Mouse (Mus musculus) intestine, embryonic 15.5 days (tissue): ENCODE data around the gene Ranbp1. TPM values are rescaled to one million over a fixed set of nuclear protein-coding genes. Genes with fewer than 3 reads are reported as not detected.
"Not testable (repeated sequence)": the region's sequence is repeated elsewhere in the genome, so short reads cannot be mapped to it uniquely, and the experiment has no call there.

Experiments
- ATAC-seq: fragments of 200-750 bp; cut with Nextera tagmentation; 2 replicates; pipeline ENCODE4 v1.8.0; 2017; ENCODE audit warnings: moderate TSS enrichment, moderate library complexity
- H3K27ac ChIP-seq: fragments of 300-500 bp; sonication (generic); 2 replicates; pipeline ENCODE4 v1.5.1; 2015; ENCODE audit warnings: mild to moderate bottlenecking, inconsistent platforms
- H3K27me3 ChIP-seq: fragments of 300-500 bp; sonication (generic); replicated peaks from 2 replicates; pipeline ENCODE4 v1.6.1; 2015; ENCODE audit warnings: inconsistent platforms
- H3K36me3 ChIP-seq: fragments of 300-500 bp; sonication (generic); 2 replicates; pipeline ENCODE4 v1.6.1; 2015; ENCODE audit warnings: inconsistent platforms
- H3K4me1 ChIP-seq: fragments of 300-500 bp; sonication (generic); replicated peaks from 2 replicates; pipeline ENCODE4 v1.6.1; 2015; ENCODE audit warnings: inconsistent platforms
- H3K4me2 ChIP-seq: fragments of 300-500 bp; sonication (generic); replicated peaks from 2 replicates; pipeline ENCODE4 v1.6.1; 2015; ENCODE audit warnings: mild to moderate bottlenecking, inconsistent platforms
- H3K4me3 ChIP-seq: fragments of 300-500 bp; sonication (generic); replicated peaks from 2 replicates; pipeline ENCODE4 v1.5.1; 2015; ENCODE audit warnings: inconsistent platforms
- H3K9ac ChIP-seq: fragments of 300-500 bp; sonication (generic); 2 replicates; pipeline ENCODE4 v1.6.1; 2015; ENCODE audit warnings: inconsistent platforms
- H3K9me3 ChIP-seq: fragments of 300-500 bp; sonication (generic); 2 replicates; pipeline ENCODE4 v1.6.1; 2016; ENCODE audit warnings: inconsistent platforms
- WGBS: fragments of 180-500 bp; shearing (Covaris S2); methylation state at CpG from one replicate; pipeline ENCODE4 v1.1.7; 2015; 5-methylcytosine and 5-hydroxymethylcytosine counted together
- polyA plus RNA-seq: library from polyadenylated mRNA; unstranded; fragments of >200 nt; fragmentation: Nextera tagmentation; extraction: Ambion mirVana; gene quantifications from 2 replicates; pipeline ENCODE4 v1.2.1, GENCODE M21; 2015

Ranbp1 gene
- 535 and 668 TPM in 2 replicates for polyA plus RNA-seq

DNA sequence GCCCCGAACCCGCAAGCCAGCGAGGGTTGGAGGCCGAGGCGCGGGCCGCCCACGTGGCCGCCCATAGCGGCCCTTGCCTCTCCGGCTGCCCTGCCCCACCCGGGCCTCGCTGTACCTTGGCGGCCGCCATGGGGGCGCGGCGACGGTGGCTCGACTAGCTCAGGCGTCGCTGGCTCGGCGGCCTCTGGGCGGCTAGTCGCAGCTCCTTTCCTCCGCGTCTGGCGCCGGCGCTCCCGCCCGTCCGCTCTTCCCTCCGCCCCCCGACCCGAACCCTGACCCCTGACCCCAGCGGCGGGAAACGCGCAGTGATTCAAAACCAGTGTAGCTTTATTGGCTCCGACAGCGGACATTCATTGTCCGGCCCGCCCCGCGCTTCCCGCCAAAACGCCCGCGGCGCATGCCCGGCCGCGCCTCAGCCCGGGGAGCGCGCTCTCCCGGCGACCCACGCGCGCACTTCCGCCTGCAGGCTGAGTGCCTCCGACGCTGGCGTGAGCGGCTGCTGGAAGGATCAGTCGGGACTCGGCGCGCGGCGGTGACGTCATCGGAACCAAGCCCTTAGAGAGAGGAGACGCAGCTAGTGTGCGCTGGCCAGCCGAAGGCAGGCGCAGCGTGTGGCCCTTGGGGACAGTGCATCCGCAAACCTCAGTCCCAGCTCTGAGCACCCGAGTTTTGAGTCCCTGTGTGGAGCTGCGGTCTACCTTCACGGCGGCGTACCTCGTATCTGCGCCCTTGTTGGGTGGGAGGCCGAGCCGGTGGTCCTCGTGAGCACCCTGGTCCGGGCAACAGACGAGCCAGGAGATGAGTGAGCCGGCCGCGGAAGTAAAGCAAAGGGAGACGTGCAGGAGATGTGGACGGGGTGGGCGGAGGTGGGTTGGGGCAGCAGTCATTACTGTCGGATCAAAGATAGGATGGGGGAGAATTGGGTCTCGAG is at the start of gene Ranbp1, which contains the start of gene Trmt2a:
Ranbp1 (minus strand) TSS at position 300 of the 931 bp plus-strand sequence.
Trmt2a (plus strand) TSS at position 247 of the 931 bp plus-strand sequence.
- under 1% methylated on average over 99 of the region's 102 CpGs for WGBS
- H3K9me3 ChIP-seq: no peaks in the 10 kb centered on the region
- peak within 1 kb of the TSS; percentile 94 for H3K9ac ChIP-seq
- peaks cover 37% of the 10 kb centered on the region for H3K4me1 ChIP-seq
- no peaks in the 10 kb centered on the region for H3K27me3 ChIP-seq
- peak within 1 kb of the TSS; percentile 93 for H3K27ac ChIP-seq
- peaks cover 43% of the 10 kb centered on the region for H3K36me3 ChIP-seq
- ATAC-seq: peak; percentile 96
- peak within 1 kb of the TSS; percentile 93 for H3K4me2 ChIP-seq
- H3K4me3 ChIP-seq: peak within 1 kb of the TSS; percentile 95

GRCm38 (mm10) chr16:18289614-18290013 is 41.1 kb upstream of the Ranbp1 start:
- WGBS: 1% methylated on average over 10 of the region's 10 CpGs
- ATAC-seq: peak; percentile 7

DNA sequence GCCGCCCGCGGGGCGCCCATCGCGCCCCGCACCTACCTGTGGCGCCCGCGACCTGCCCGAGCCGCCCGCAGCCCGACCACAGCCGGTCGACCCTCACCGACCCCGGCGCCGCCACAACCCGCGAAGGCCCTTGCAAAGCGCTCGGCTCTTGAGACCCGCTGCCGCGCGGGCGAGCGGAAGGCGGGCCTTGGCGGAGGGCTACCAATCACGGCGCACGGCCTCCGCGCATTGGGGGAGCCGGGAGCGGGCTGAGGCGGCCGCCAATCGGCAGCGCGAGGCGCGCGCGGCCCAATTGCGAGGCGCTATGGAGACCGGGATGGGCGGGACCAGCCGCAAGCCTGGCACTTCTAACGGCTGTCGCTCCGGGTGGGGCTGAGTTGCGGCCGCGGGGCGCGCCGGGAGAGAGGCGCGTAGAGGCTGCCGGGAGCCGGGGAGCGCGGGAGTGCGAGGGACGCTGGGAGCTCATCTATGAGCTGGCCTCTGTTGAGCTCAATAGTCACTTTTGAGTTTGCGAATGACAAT is 40.6 kb upstream of the Ranbp1 start, which contains the start of gene Dgcr8:
Dgcr8 (minus strand) TSS at position 180 of the 522 bp plus-strand sequence.
- no peaks in the 10 kb centered on the region for H3K27me3 ChIP-seq
- peak; percentile 99 for ATAC-seq
- under 1% methylated on average over 71 of the region's 71 CpGs for WGBS
- peaks cover 24% of the 10 kb centered on the region for H3K4me1 ChIP-seq
- H3K27ac ChIP-seq: peak within 1 kb of the TSS; percentile 93
- peak within 1 kb of the TSS; percentile 94 for H3K4me3 ChIP-seq
- peak within 1 kb of the TSS; percentile 90 for H3K4me2 ChIP-seq
- H3K9ac ChIP-seq: peak within 1 kb of the TSS; percentile 98
- peaks cover 12% of the 10 kb centered on the region for H3K36me3 ChIP-seq
- H3K9me3 ChIP-seq: no peaks in the 10 kb centered on the region

More at GRCm38 (mm10) chr16:18289614-18290013, 41.1 kb upstream of the Ranbp1 start:
- Histone ChIP-seq H3K9ac (0 out of 2 replicates have a peak overlapping the region, but pooled peaks have one; percentile 17), H3K4me1 (peaks cover 24% of the 10 kb centered on the region), H3K4me3 (peak overlapping the region; percentile 94), H3K27ac (0 out of 2 replicates have a peak overlapping the region, but pooled peaks have one; percentile 36), H3K4me2 (peak overlapping the region; percentile 90)
- not testable (repeated sequence) for H3K9me3 ChIP-seq, H3K36me3 ChIP-seq, H3K27me3 ChIP-seq

- H3K27ac ChIP-seq: peak overlapping the region; percentile 93
- no peaks in the 10 kb centered on the region for H3K27me3 ChIP-seq
- H3K4me2 ChIP-seq: peak overlapping the region; percentile 90
- peak overlapping the region; percentile 98 for H3K9ac ChIP-seq
- no peaks in the 10 kb centered on the region for H3K9me3 ChIP-seq
- H3K4me3 ChIP-seq: peak overlapping the region; percentile 94
- peak; percentile 95 for ATAC-seq
- peaks cover 17% of the 10 kb centered on the region for H3K36me3 ChIP-seq
- H3K4me1 ChIP-seq: peaks cover 24% of the 10 kb centered on the region
- under 1% methylated on average over 31 of the region's 31 CpGs for WGBS
Measured at GRCm38 (mm10) chr16:18288581-18289061, 40.1 kb upstream of the Ranbp1 start.

DNA sequence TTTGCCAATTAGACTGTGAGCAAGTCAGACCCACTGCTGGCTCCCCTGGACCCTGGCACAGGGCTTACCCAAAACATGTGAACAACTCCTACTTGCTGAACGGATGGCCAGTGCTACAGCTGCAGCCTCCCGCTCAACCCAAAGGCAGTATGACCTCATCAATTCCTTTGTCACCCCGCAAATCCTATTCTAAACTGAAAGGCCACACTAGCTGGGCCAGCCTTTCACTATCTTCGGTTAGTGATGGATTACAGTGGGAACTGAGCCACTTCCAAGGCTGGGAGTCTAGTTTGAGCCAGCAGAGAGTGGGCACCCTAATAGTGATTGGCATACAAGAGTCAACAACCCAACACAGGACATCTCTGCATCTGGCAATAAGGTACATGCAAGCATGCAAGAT is 39.6 kb upstream of the Ranbp1 start:
- 0% methylated on average over 4 of the region's 4 CpGs for WGBS
- no peak for ATAC-seq
- H3K4me3 ChIP-seq: peak overlapping the region; percentile 94

DNA sequence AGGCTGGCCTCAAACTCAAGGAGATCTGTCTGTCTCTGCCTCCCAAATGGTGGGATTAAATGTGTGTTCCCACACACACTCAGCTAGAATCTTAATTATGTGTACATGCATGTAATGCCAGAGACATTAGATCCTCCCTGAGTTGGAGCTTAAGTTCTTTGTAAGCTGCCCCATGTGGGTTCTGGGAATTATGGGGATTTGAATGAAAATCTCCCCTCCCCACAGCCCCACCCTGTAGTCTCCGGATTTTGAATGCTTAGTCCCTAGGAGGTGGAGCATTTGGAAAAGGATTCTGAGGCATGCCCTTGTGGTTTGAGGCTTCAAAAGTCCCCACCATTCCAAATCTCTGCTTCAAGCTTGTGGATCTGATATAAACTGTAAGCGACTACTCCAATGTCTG is 26.6 kb upstream of the Ranbp1 start:
- no peak for ATAC-seq
- Histone ChIP-seq H3K4me3 (no peak overlapping the region), H3K9ac (no peak overlapping the region), H3K4me2 (no peak overlapping the region), H3K9me3 (no peaks in the 10 kb centered on the region), H3K36me3 (peaks cover 72% of the 10 kb centered on the region), H3K27ac (no peak overlapping the region), H3K4me1 (no peaks in the 10 kb centered on the region), H3K27me3 (no peaks in the 10 kb centered on the region)
- WGBS: 87% methylated on average over 2 of the region's 2 CpGs

More for the DNA sequence above, 39.6 kb upstream of the Ranbp1 start:
- Histone ChIP-seq H3K4me1 (peaks cover 24% of the 10 kb centered on the region), H3K4me2 (peak overlapping the region; percentile 90), H3K27me3 (no peaks in the 10 kb centered on the region), H3K27ac (peak overlapping the region; percentile 27; the same call in 1 of the 2 replicates), H3K36me3 (peaks cover 21% of the 10 kb centered on the region), H3K9ac (peak overlapping the region; percentile 98), H3K9me3 (no peaks in the 10 kb centered on the region)

DNA sequence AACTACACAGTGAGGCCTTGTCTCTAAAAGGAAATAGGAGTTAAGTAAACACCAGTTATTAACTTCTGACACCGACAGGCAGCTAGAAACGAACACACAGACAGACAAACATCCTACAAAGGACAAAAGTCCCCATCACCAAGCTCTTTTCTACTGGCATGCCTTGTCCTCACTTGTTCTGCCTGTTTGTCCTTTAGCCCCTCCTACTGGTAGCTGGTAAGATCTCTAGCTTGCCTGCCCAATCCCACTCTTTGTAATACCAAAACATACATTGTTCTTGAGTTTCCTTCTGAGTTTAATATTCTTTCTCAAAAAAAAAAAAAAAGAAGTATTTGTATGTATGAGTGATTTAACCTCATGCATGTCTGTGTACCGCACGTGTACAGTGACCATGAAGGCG is 19.6 kb upstream of the Ranbp1 start:
- Histone ChIP-seq H3K27ac (no peak overlapping the region), H3K4me2 (no peak overlapping the region), H3K4me1 (no peaks in the 10 kb centered on the region), H3K27me3 (no peaks in the 10 kb centered on the region), H3K36me3 (peaks cover 40% of the 10 kb centered on the region), H3K9ac (no peak overlapping the region), H3K4me3 (no peak overlapping the region), H3K9me3 (no peaks in the 10 kb centered on the region)
- no peak for ATAC-seq
- 83% methylated on average over 5 of the region's 5 CpGs for WGBS

GRCm38 (mm10) chr16:18265024-18265423 is 16.5 kb upstream of the Ranbp1 start:
- Histone ChIP-seq H3K9ac (no peak overlapping the region), H3K36me3 (peaks cover 25% of the 10 kb centered on the region), H3K27me3 (no peaks in the 10 kb centered on the region), H3K4me2 (no peak overlapping the region), H3K4me3 (no peak overlapping the region), H3K4me1 (no peaks in the 10 kb centered on the region), H3K9me3 (no peaks in the 10 kb centered on the region), H3K27ac (no peak overlapping the region)
- ATAC-seq: no peak
- WGBS: 87% methylated on average over 2 of the region's 2 CpGs

GRCm38 (mm10) chr16:18258221-18258620 is 9.7 kb upstream of the Ranbp1 start, which contains the start of gene Gm49776:
Gene Gm49776 (minus strand): TSS chr16:18258321.
- Histone ChIP-seq H3K36me3 (peaks cover 60% of the 10 kb centered on the region), H3K4me1 (no peaks in the 10 kb centered on the region), H3K27ac (no peak within 1 kb of the TSS), H3K9me3 (no peaks in the 10 kb centered on the region), H3K4me3 (no peak within 1 kb of the TSS), H3K9ac (no peak within 1 kb of the TSS), H3K27me3 (no peaks in the 10 kb centered on the region), H3K4me2 (no peak within 1 kb of the TSS)
- WGBS: 93% methylated on average over 2 of the region's 2 CpGs
- ATAC-seq: no peak

DNA sequence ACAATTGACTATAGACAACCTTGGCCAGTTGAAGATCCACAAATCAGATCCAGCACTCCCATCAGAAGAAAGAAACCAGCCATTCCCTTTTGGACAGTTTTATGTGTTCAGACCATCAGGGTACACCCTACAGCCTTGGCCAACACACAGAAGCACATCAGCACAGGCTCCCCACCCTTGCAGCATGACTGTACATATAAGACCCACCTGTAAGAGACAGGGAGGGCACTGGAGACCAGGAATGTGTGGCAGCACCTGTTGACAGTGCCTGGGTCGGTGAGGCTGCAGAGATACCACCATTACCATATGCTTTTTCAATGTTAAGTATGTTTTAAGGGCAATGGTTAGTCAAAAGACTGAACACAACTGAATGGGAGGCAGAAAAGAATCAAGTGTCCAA is 5.3 kb upstream of the Ranbp1 start:
- H3K4me2 ChIP-seq: no peak overlapping the region
- no peak for ATAC-seq
- no peaks in the 10 kb centered on the region for H3K27me3 ChIP-seq
- H3K4me1 ChIP-seq: peaks cover 23% of the 10 kb centered on the region
- 93% methylated on average over 1 of the region's 1 CpGs for WGBS
- no peaks in the 10 kb centered on the region for H3K9me3 ChIP-seq
- no peak overlapping the region for H3K9ac ChIP-seq
- peaks cover 58% of the 10 kb centered on the region for H3K36me3 ChIP-seq
- H3K27ac ChIP-seq: no peak overlapping the region
- no peak overlapping the region for H3K4me3 ChIP-seq

DNA sequence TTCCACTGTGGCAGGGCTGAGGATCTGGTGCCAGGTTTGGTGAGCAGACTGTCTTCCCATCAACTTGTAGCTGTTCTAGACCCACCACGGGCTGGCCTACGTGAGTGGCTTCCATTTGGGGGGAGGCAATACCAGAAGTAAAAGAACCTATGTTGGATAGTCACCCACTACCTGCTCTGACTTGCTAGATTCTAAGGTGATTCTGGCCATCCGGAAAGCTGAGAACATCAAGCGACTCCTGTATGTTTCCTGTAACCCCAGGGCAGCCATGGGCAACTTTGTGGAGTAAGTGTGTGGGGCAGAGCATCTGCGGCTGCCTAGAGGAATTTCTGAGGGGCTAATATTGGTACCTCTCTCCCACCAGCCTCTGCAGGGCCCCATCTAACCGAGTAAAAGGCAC is 4.2 kb upstream of the Ranbp1 start:
- H3K9ac ChIP-seq: no peak overlapping the region
- H3K4me1 ChIP-seq: peaks cover 23% of the 10 kb centered on the region
- no peak overlapping the region for H3K4me3 ChIP-seq
- no peaks in the 10 kb centered on the region for H3K27me3 ChIP-seq
- no peak overlapping the region for H3K4me2 ChIP-seq
- WGBS: 79% methylated on average over 6 of the region's 6 CpGs
- no peak overlapping the region for H3K27ac ChIP-seq
- no peaks in the 10 kb centered on the region for H3K9me3 ChIP-seq
- peaks cover 49% of the 10 kb centered on the region for H3K36me3 ChIP-seq
- ATAC-seq: no peak
